Mouse (Mus musculus) liver, embryonic 15.5 days (tissue): ENCODE results near the gene Ralgapa2. TPM values are rescaled to one million over a fixed set of nuclear protein-coding genes. Genes with fewer than 3 reads are reported as not detected.

Experiments
- ATAC-seq: fragments of 200-750 bp; cut with Nextera tagmentation; 2 replicates; pipeline ENCODE4 v1.8.0; 2017; ENCODE audit warnings: moderate number of reproducible peaks, mild to moderate bottlenecking, moderate library complexity; ENCODE audit not compliant: insufficient read depth
- H3K27ac ChIP-seq: fragments of 300-500 bp; sonication (generic); replicated peaks from 2 replicates; pipeline ENCODE4 v1.5.1; 2015; ENCODE audit warnings: mild to moderate bottlenecking, inconsistent platforms
- H3K27me3 ChIP-seq: fragments of 300-500 bp; sonication (generic); 2 replicates; pipeline ENCODE4 v1.6.1; 2015; ENCODE audit warnings: mild to moderate bottlenecking, inconsistent platforms
- H3K36me3 ChIP-seq: fragments of 300-500 bp; sonication (generic); replicated peaks from 2 replicates; pipeline ENCODE4 v1.6.1; 2015; ENCODE audit warnings: moderate library complexity, mild to moderate bottlenecking, inconsistent platforms
- H3K4me1 ChIP-seq: fragments of 300-500 bp; sonication (generic); replicated peaks from 2 replicates; pipeline ENCODE4 v1.6.1; 2015; ENCODE audit warnings: inconsistent platforms
- H3K4me2 ChIP-seq: fragments of 300-500 bp; sonication (generic); 2 replicates; pipeline ENCODE4 v1.6.1; 2015; ENCODE audit warnings: moderate library complexity, mild to moderate bottlenecking, inconsistent platforms
- H3K4me3 ChIP-seq: fragments of 300-500 bp; sonication (generic); replicated peaks from 2 replicates; pipeline ENCODE4 v1.5.1; 2015; ENCODE audit warnings: mild to moderate bottlenecking, inconsistent platforms
- H3K9ac ChIP-seq: fragments of 300-500 bp; sonication (generic); 2 replicates; pipeline ENCODE4 v1.6.1; 2015; ENCODE audit warnings: moderate library complexity, mild to moderate bottlenecking, inconsistent platforms
- H3K9me3 ChIP-seq: fragments of 300-500 bp; sonication (generic); replicated peaks from 2 replicates; pipeline ENCODE4 v1.6.1; 2016; ENCODE audit warnings: inconsistent platforms
- WGBS: fragments of 180-500 bp; shearing (Covaris S2); methylation state at CpG from one replicate; pipeline ENCODE4 v1.1.7; 2015; ENCODE audit warnings: mixed read lengths; ENCODE audit not compliant: insufficient replicate concordance; 5-methylcytosine and 5-hydroxymethylcytosine counted together
- polyA plus RNA-seq: library from polyadenylated mRNA; unstranded; fragments of >200 nt; fragmentation: Nextera tagmentation; extraction: Ambion mirVana; gene quantifications from 2 replicates; pipeline ENCODE4 v1.2.1, GENCODE M21; 2015

Ralgapa2 gene
- polyA plus RNA-seq, 1 experiment from 2014 or later: 3.5 TPM

DNA sequence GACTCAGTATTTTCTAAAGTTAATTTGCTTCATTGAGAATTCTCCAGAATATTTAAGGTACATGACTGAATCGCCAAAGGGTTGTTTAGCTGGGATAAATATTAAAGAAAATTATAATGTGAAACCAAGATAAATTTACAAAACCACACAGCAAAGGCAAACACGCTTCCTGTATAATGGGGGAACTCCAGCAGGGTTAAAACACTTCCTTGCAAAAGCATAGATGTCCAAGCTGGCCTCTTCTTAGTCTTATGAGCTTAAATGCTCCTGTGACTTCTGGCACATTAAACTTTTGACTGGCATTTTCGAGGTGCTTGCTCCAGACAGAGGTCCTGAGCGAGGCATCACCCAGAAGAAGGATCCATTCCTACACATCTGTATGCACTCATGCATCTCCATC lies 188.6 kb downstream of the Ralgapa2 start:
- H3K36me3 ChIP-seq: peaks cover 5% of the 10 kb centered on the region; the same call in 1 of the 2 replicates
- H3K4me1 ChIP-seq: no peaks in the 10 kb centered on the region
- no peak overlapping the region for H3K9ac ChIP-seq
- no peak overlapping the region for H3K4me2 ChIP-seq
- no peak overlapping the region for H3K4me3 ChIP-seq
- ATAC-seq: no peak
- WGBS: 53% methylated on average over 4 of the region's 4 CpGs
- no peaks in the 10 kb centered on the region for H3K9me3 ChIP-seq
- no peak overlapping the region for H3K27ac ChIP-seq
- H3K27me3 ChIP-seq: no peaks in the 10 kb centered on the region

- WGBS: 23% methylated on average over 2 of the region's 2 CpGs
- H3K36me3 ChIP-seq: peaks cover 5% of the 10 kb centered on the region; the same call in 1 of the 2 replicates
- ATAC-seq: no peak
Observed at GRCm38 (mm10) chr2:146322770-146323169, 189.4 kb downstream of the Ralgapa2 start.

GRCm38 (mm10) chr2:146322019-146322418 lies 190.1 kb downstream of the Ralgapa2 start:
- Histone ChIP-seq H3K4me1 (no peaks in the 10 kb centered on the region), H3K27me3 (no peaks in the 10 kb centered on the region), H3K4me3 (no peak overlapping the region), H3K4me2 (no peak overlapping the region), H3K27ac (no peak overlapping the region), H3K9ac (no peak overlapping the region), H3K36me3 (peaks cover 5% of the 10 kb centered on the region; the same call in 1 of the 2 replicates), H3K9me3 (no peaks in the 10 kb centered on the region)
- WGBS: 70% methylated on average over 2 of the region's 2 CpGs
- no peak for ATAC-seq

More at GRCm38 (mm10) chr2:146322770-146323169, 189.4 kb downstream of the Ralgapa2 start:
- Histone ChIP-seq H3K9ac (no peak overlapping the region), H3K27ac (no peak overlapping the region), H3K27me3 (no peaks in the 10 kb centered on the region), H3K4me3 (no peak overlapping the region), H3K4me1 (no peaks in the 10 kb centered on the region), H3K4me2 (no peak overlapping the region), H3K9me3 (no peaks in the 10 kb centered on the region)

GRCm38 (mm10) chr2:146320666-146321065 lies 191.5 kb downstream of the Ralgapa2 start:
- Histone ChIP-seq H3K9ac (no peak overlapping the region), H3K9me3 (no peaks in the 10 kb centered on the region), H3K27me3 (no peaks in the 10 kb centered on the region), H3K4me1 (no peaks in the 10 kb centered on the region), H3K4me3 (no peak overlapping the region), H3K27ac (no peak overlapping the region), H3K36me3 (peaks cover 5% of the 10 kb centered on the region; the same call in 1 of the 2 replicates), H3K4me2 (no peak overlapping the region)
- ATAC-seq: no peak
- WGBS: 88% methylated on average over 2 of the region's 2 CpGs

GRCm38 (mm10) chr2:146314751-146315150 lies 197.4 kb downstream of the Ralgapa2 start:
- 65% methylated on average over 5 of the region's 5 CpGs for WGBS
- Histone ChIP-seq H3K4me1 (no peaks in the 10 kb centered on the region), H3K9ac (no peak overlapping the region), H3K4me3 (no peak overlapping the region), H3K36me3 (0 out of 2 replicates have a peak, but pooled peaks cover 5% of the 10 kb centered on the region), H3K27me3 (no peaks in the 10 kb centered on the region), H3K4me2 (no peak overlapping the region), H3K27ac (no peak overlapping the region), H3K9me3 (no peaks in the 10 kb centered on the region)
- no peak for ATAC-seq

- H3K4me1 ChIP-seq: no peaks in the 10 kb centered on the region
- H3K4me2 ChIP-seq: no peak overlapping the region
- no peak overlapping the region for H3K4me3 ChIP-seq
- H3K27me3 ChIP-seq: no peaks in the 10 kb centered on the region
- no peaks in the 10 kb centered on the region for H3K9me3 ChIP-seq
- H3K9ac ChIP-seq: no peak overlapping the region
- ATAC-seq: no peak
- 0 out of 2 replicates have a peak, but pooled peaks cover 5% of the 10 kb centered on the region for H3K36me3 ChIP-seq
- no peak overlapping the region for H3K27ac ChIP-seq
- 62% methylated on average over 4 of the region's 4 CpGs for WGBS
Observed at GRCm38 (mm10) chr2:146313811-146314210, 198.3 kb downstream of the Ralgapa2 start.

- 62% methylated on average over 3 of the region's 3 CpGs for WGBS
- ATAC-seq: no peak
- Histone ChIP-seq H3K36me3 (0 out of 2 replicates have a peak, but pooled peaks cover 5% of the 10 kb centered on the region), H3K4me2 (no peak overlapping the region), H3K4me1 (no peaks in the 10 kb centered on the region), H3K4me3 (no peak overlapping the region), H3K9ac (no peak overlapping the region), H3K27me3 (no peaks in the 10 kb centered on the region), H3K27ac (no peak overlapping the region), H3K9me3 (no peaks in the 10 kb centered on the region)
Observed at GRCm38 (mm10) chr2:146310760-146311159, 201.4 kb downstream of the Ralgapa2 start.

- Histone ChIP-seq H3K36me3 (0 out of 2 replicates have a peak, but pooled peaks cover 5% of the 10 kb centered on the region), H3K27ac (no peak overlapping the region), H3K9me3 (no peaks in the 10 kb centered on the region), H3K4me3 (no peak overlapping the region), H3K9ac (no peak overlapping the region), H3K27me3 (no peaks in the 10 kb centered on the region), H3K4me2 (no peak overlapping the region), H3K4me1 (no peaks in the 10 kb centered on the region)
- WGBS: 55% methylated on average over 6 of the region's 6 CpGs
- ATAC-seq: no peak
Observed at GRCm38 (mm10) chr2:146310291-146310690, 201.9 kb downstream of the Ralgapa2 start.

DNA sequence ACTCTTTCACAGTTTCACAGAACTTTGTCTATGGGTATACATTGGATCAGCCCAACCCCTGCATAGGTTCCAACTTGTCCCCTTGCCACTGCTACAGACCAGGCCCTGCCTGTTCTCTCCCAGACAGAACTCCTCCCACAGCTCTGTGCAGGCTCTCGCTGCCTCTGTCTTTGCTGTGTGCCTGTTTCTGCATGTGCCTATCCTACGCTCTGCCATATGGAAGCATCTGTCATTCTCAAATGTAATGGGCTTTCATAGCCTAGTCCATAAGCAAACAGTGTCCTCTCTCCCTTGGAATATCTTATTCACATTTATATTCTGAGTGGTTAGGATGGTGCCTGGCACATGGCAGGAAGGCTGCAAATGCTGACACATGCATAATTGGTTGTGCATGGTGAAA lies 202.7 kb downstream of the Ralgapa2 start:
- H3K4me1 ChIP-seq: no peaks in the 10 kb centered on the region
- H3K9ac ChIP-seq: no peak overlapping the region
- no peak for ATAC-seq
- H3K27me3 ChIP-seq: no peaks in the 10 kb centered on the region
- H3K9me3 ChIP-seq: no peaks in the 10 kb centered on the region
- no peak overlapping the region for H3K4me3 ChIP-seq
- no peak overlapping the region for H3K4me2 ChIP-seq
- 0 out of 2 replicates have a peak, but pooled peaks cover under 1% of the 10 kb centered on the region for H3K36me3 ChIP-seq
- WGBS: 80% methylated on average over 2 of the region's 2 CpGs
- no peak overlapping the region for H3K27ac ChIP-seq

- Histone ChIP-seq H3K27me3 (no peaks in the 10 kb centered on the region), H3K9ac (no peak overlapping the region), H3K4me1 (no peaks in the 10 kb centered on the region), H3K4me3 (no peak overlapping the region), H3K27ac (no peak overlapping the region), H3K4me2 (no peak overlapping the region), H3K9me3 (no peaks in the 10 kb centered on the region), H3K36me3 (no peaks in the 10 kb centered on the region)
- ATAC-seq: no peak
- 59% methylated on average over 3 of the region's 3 CpGs for whole genome bisulfite sequencing
Observed at GRCm38 (mm10) chr2:146307060-146307459, 205.1 kb downstream of the Ralgapa2 start.

DNA sequence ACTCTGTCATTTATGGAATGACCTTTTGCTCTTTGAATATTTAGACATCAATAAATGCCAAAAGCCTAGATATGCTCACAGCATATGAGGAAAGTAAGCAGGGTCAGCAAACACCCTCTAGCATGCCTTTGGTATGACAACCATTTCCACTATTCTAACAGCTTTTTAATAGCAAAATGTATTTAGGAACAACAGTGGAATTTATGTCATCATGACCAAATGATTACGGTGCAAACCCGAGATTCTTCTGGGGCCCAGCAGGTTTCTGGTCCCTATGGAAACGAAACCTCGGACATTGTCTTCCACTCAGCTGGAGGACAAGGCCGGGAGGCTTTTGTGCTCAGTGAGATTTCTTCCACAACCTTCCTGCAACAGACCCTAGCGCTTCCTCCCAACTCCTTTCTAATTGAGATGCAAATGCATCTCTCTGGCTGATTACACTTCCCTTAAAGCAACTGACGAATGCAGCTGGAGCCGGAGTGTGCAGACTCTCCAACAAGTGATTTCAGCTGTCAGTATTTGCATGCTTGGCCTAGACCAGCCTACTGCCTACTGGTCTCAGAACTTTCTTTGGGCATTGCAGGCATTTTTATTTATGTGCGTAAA lies 209.9 kb downstream of the Ralgapa2 start:
- no peak overlapping the region for H3K9ac ChIP-seq
- WGBS: 65% methylated on average over 9 of the region's 9 CpGs
- no peak overlapping the region for H3K4me2 ChIP-seq
- no peaks in the 10 kb centered on the region for H3K4me1 ChIP-seq
- no peaks in the 10 kb centered on the region for H3K27me3 ChIP-seq
- H3K27ac ChIP-seq: no peak overlapping the region
- no peak for ATAC-seq
- no peaks in the 10 kb centered on the region for H3K36me3 ChIP-seq
- no peak overlapping the region for H3K4me3 ChIP-seq
- no peaks in the 10 kb centered on the region for H3K9me3 ChIP-seq
